Comparison of ENCODE assay signal across 13 mouse cellular contexts in the genomic region with DNA sequence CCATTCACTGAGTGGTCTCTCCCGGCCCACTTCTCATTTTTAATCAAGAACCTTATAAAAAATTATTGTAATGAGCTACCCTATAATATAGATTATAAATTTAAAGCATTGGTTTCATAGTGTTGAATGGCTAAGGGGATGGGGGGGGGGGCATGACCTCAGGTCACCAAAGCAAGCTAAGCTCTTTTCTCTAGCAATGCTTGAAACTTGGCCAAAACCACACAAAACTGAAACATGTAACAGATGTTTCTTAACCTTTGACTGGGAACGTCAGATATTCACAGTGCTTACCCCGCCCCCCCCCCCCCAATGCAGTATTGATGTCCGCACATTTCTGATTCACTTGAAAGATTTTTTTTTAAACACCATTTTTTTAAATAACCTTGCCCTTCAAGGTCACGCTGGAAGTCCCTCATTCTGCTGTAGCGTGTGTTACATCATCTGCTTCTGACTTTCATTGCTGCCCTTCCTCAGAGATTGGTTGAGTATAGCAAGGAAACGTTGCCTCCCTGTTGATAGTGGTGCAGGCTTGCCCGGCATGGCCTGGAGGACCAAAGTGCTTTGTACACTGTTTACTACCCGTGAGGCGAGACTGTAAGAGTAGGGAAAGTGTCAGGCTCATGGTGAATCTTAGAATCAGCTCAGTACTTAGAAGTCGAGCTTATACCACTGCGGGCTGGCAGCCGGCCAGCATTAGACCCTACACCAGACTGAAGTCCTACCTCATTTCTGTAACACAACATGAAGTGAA.
DNase-seq lines count a peak whose midpoint lies in the region; ATAC-seq and TF ChIP-seq lines count a peak whose summit lies in the region.
"Had no signal": no experiment of that assay in that cellular context is flagged by ENCODE, and none has a peak within 500 bp of the region (broad histone marks: within the 10 kb centered on the region; RNA-seq: fewer than 3 reads in every experiment).

No protein-coding gene starts in this region.

- WGBS in kidney, adult 2 months = 73% methylated on average over 13 of the region's 13 CpGs
- WGBS in kidney, postnatal 0 days = 74% methylated on average over 13 of the region's 13 CpGs

- DNase-seq in adrenal gland, postnatal 14 days = peak; percentile 27
- no peak for DNase-seq in adrenal gland, adult 18-20 months (ENCODE audit: low spot score in 2 of 2)
- DNase-seq in kidney, adult 2 months = peak; percentile 30
- no peak for DNase-seq in kidney, postnatal 25 days
- peak; percentile 81 for DNase-seq in 416B (ENCODE audit: low read depth)
- peak; percentile 70 for DNase-seq in kidney, postnatal 0 days (ENCODE audit: low spot score)
- DNase-seq in cerebellum, adult 11 months = no peak
- no peak for DNase-seq in cerebellum, postnatal 4 days (ENCODE audit: low spot score in 2 of 2)
- DNase-seq: cerebellum, adult 2 months; gastrocnemius, postnatal 36 days had no signal

- no peaks in the 10 kb centered on the region for H3K4me1 ChIP-seq in kidney, adult 2 months (ENCODE audit: control insufficient read depth, insufficient read depth, low read length)
- no peaks in the 10 kb centered on the region; the same call in 1 of the 2 replicates for H3K4me1 ChIP-seq in kidney, postnatal 0 days (replicated peaks; ENCODE audit: insufficient read depth, low read length)
- H3K4me1 ChIP-seq: forebrain, embryonic 13.5 days; limb, embryonic 12.5 days had no signal

- no peak overlapping the region for H3K27ac ChIP-seq in kidney, adult 2 months (ENCODE audit: insufficient read depth, low read depth, low read length)
- 0 out of 2 replicates have a peak overlapping the region, but pooled peaks have one; percentile 31 for H3K27ac ChIP-seq in kidney, postnatal 0 days
- H3K27ac ChIP-seq: forebrain, embryonic 13.5 days; hindbrain, postnatal 0 days; limb, embryonic 12.5 days had no signal

- H3K4me3 ChIP-seq in kidney, adult 2 months (ENCODE audit: insufficient read depth, low read depth, low read length) = no peak overlapping the region
- no peak overlapping the region for H3K4me3 ChIP-seq in kidney, postnatal 0 days (replicated peaks; ENCODE audit: low read depth, low read length)
- H3K4me3 ChIP-seq: forebrain, embryonic 13.5 days; limb, embryonic 12.5 days had no signal

- no peaks in the 10 kb centered on the region for H3K27me3 ChIP-seq in kidney, adult 2 months (replicated peaks; ENCODE audit: control insufficient read depth, insufficient read depth, low read length)
- no peaks in the 10 kb centered on the region for H3K27me3 ChIP-seq in kidney, postnatal 0 days (ENCODE audit: insufficient read depth, low read length)
- H3K27me3 ChIP-seq: forebrain, embryonic 13.5 days; limb, embryonic 12.5 days had no signal

- H3K9ac ChIP-seq in kidney, postnatal 0 days (ENCODE audit: low read depth, low read length) = no peak overlapping the region
- H3K9ac ChIP-seq: forebrain, embryonic 13.5 days; limb, embryonic 12.5 days had no signal

- H3K9me3 ChIP-seq in kidney, postnatal 0 days (replicated peaks; ENCODE audit: low read length) = no peaks in the 10 kb centered on the region
- H3K9me3 ChIP-seq: forebrain, embryonic 13.5 days; limb, embryonic 12.5 days had no signal

- peaks cover 12% of the 10 kb centered on the region; the same call in 1 of the 2 replicates for H3K36me3 ChIP-seq in kidney, adult 2 months (ENCODE audit: control insufficient read depth, insufficient read depth, low read length)
- H3K36me3 ChIP-seq in kidney, postnatal 0 days (ENCODE audit: insufficient read depth, low read length) = peaks cover 67% of the 10 kb centered on the region

- TF ChIP-seq POLR2A in kidney, adult 2 months (IDR thresholded peaks at IDR 0.05; ENCODE audit: low read depth, low read length) = no peak

- no peak for TF ChIP-seq CTCF in kidney, adult 2 months (conservative IDR thresholded peaks at IDR 0.05; ENCODE audit: insufficient read depth, insufficient read length, low read depth, low read length)
- no peak for TF ChIP-seq CTCF in kidney, postnatal 0 days (IDR thresholded peaks at IDR 0.05; ENCODE audit: low read depth)

- H3K4me2 ChIP-seq in kidney, postnatal 0 days (ENCODE audit: low read length) = no peak overlapping the region
- H3K4me2 ChIP-seq: forebrain, embryonic 13.5 days; limb, embryonic 12.5 days had no signal

- peak; percentile 25; the same call in 1 of the 2 replicates for ATAC-seq in kidney, postnatal 0 days (replicated peaks; ENCODE audit: low FRiP score, low read depth)
- ATAC-seq: forebrain, embryonic 13.5 days; hindbrain, postnatal 0 days had no signal

Comparison
In these comparisons a context has a peak if more than half of its experiments do, and no peak if none do; other contexts are left out.
1. DNase-seq: peak in adrenal gland, postnatal 14 days (single experiment), kidney, adult 2 months (single experiment), 416B (single experiment) and kidney, postnatal 0 days (single experiment); none in adrenal gland, adult 18-20 months (0 of 2), kidney, postnatal 25 days (0 of 2), cerebellum, adult 11 months (single experiment) and cerebellum, postnatal 4 days (0 of 2).